Mouse (Mus musculus) neural tube, embryonic 14.5 days (tissue): ENCODE measurements around the gene Rasd2. TPM values are rescaled to one million over a fixed set of nuclear protein-coding genes. Genes with fewer than 3 reads are reported as not detected.

ENCODE experiments used
- ATAC-seq: fragments of 200-750 bp; cut with Nextera tagmentation; 2 replicates; pipeline ENCODE4 v1.8.0; 2017; ENCODE audit warnings: low read depth, mild to moderate bottlenecking, moderate TSS enrichment, moderate library complexity
- H3K27ac ChIP-seq: fragments of 300-500 bp; sonication (generic); 2 replicates; pipeline ENCODE4 v1.5.1; 2014; ENCODE audit warnings: low read depth, mild to moderate bottlenecking, control low read depth, low read length, moderate library complexity, mixed read lengths
- H3K27me3 ChIP-seq: fragments of 300-500 bp; sonication (generic); 2 replicates; pipeline ENCODE4 v1.6.1; 2014; ENCODE audit warnings: low read length; ENCODE audit not compliant: control insufficient read depth, insufficient read depth
- H3K36me3 ChIP-seq: fragments of 300-500 bp; sonication (generic); 2 replicates; pipeline ENCODE4 v1.6.1; 2014; ENCODE audit warnings: low read length, mixed read lengths; ENCODE audit not compliant: control insufficient read depth, insufficient read depth
- H3K4me1 ChIP-seq: fragments of 300-500 bp; sonication (generic); 2 replicates; pipeline ENCODE4 v1.6.1; 2014; ENCODE audit warnings: low read length; ENCODE audit not compliant: control insufficient read depth, insufficient read depth
- H3K4me2 ChIP-seq: fragments of 300-500 bp; sonication (generic); 2 replicates; pipeline ENCODE4 v1.6.1; 2014; ENCODE audit warnings: mild to moderate bottlenecking, low read depth, low read length, control low read depth
- H3K4me3 ChIP-seq: fragments of 300-500 bp; sonication (generic); 2 replicates; pipeline ENCODE4 v1.5.1; 2014; ENCODE audit warnings: low read depth, low read length, control low read depth, mixed read lengths
- H3K9ac ChIP-seq: fragments of 300-500 bp; sonication (generic); replicated peaks from 2 replicates; pipeline ENCODE4 v1.6.1; 2014; ENCODE audit warnings: low read depth, mild to moderate bottlenecking, control low read depth, low read length, mixed read lengths
- H3K9me3 ChIP-seq: fragments of 300-500 bp; sonication (generic); 2 replicates; pipeline ENCODE4 v1.6.1; 2016; ENCODE audit warnings: low read length; ENCODE audit not compliant: control insufficient read depth
- WGBS: fragments of 180-500 bp; shearing (Covaris S2); extraction: QIAGEN DNeasy Blood & Tissue Kit; methylation state at CpG from one replicate; pipeline ENCODE4 v1.1.7; 2014; 5-methylcytosine and 5-hydroxymethylcytosine counted together
- polyA plus RNA-seq: library from polyadenylated mRNA; unstranded; fragments of >200 nt; fragmentation: Nextera tagmentation; extraction: Ambion mirVana; gene quantifications from 2 replicates; pipeline ENCODE4 v1.2.1, GENCODE M21; 2014

Rasd2 gene
- polyA plus RNA-seq, 1 experiment from 2014 or later = 3.1 TPM

- Histone ChIP-seq H3K27ac (no peak overlapping the region), H3K9ac (no peak overlapping the region), H3K4me1 (no peaks in the 10 kb centered on the region), H3K4me2 (no peak overlapping the region), H3K27me3 (no peaks in the 10 kb centered on the region), H3K36me3 (no peaks in the 10 kb centered on the region), H3K9me3 (no peaks in the 10 kb centered on the region), H3K4me3 (no peak overlapping the region)
- no peak for ATAC-seq
- 68% methylated on average over 1 of the region's 1 CpGs for WGBS
These were observed 13.8 kb upstream of the Rasd2 start for GRCm38 (mm10) chr8:75199914-75200313.

DNA sequence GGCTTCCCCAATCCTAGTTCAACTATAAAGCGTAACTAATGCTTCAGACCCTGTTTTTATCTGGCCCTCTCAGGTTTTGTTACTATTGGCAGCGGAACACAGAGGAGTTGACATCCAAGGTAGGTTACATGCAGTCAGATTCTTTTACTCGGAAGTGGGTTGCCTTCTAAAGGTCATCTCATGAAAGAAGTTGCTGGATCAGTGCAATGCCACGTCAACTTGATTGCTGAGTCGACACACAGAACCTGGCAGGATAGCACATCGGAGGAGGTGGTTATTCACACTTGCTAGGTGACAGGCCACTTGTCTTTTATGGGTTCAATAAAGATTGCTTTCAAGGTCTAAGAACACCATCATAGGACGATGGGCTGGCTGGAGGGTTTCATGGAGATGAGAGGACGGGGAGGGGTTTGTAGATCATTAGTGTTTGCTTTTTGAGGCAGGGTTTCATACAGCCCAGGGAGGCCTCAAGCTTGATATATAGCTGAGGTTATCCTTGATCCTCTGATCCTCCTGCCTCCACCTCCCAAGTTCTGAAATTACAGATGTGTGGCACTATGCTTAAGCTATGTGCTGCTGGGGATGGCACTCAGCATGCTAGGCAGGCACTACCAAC lies 11.6 kb upstream of the Rasd2 start:
- Histone ChIP-seq H3K27me3 (no peaks in the 10 kb centered on the region), H3K36me3 (no peaks in the 10 kb centered on the region), H3K4me1 (no peaks in the 10 kb centered on the region), H3K27ac (no peak overlapping the region), H3K9me3 (no peaks in the 10 kb centered on the region), H3K4me2 (no peak overlapping the region), H3K4me3 (no peak overlapping the region), H3K9ac (no peak overlapping the region)
- WGBS = 75% methylated on average over 8 of the region's 8 CpGs
- ATAC-seq = no peak

GRCm38 (mm10) chr8:75202913-75203312 lies 10.8 kb upstream of the Rasd2 start:
- 70% methylated on average over 3 of the region's 3 CpGs for WGBS
- Histone ChIP-seq H3K9me3 (no peaks in the 10 kb centered on the region), H3K36me3 (no peaks in the 10 kb centered on the region), H3K4me2 (no peak overlapping the region), H3K27ac (no peak overlapping the region), H3K4me1 (no peaks in the 10 kb centered on the region), H3K4me3 (no peak overlapping the region), H3K9ac (no peak overlapping the region), H3K27me3 (no peaks in the 10 kb centered on the region)
- ATAC-seq = no peak

DNA sequence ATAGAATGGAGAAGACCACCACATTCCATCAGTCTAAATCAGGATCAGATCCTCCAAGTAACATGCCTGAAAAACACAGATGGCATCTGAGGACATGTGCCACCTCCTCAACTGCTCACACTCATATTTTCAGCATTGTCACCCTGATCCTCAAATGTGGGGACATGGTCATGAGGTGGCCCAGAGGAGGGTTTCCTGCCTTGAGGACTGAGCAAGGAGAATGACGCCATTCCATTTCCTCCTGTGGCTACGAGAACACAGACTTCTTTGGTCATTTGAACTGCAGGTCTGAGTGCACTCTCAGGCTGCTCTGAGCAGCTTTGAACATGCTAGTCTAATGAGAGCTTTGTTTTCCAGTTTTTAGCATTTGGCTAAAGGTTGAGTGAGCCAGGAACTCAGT lies 10.3 kb upstream of the Rasd2 start:
- 82% methylated on average over 2 of the region's 2 CpGs for WGBS
- Histone ChIP-seq H3K27ac (no peak overlapping the region), H3K9me3 (no peaks in the 10 kb centered on the region)

DNA sequence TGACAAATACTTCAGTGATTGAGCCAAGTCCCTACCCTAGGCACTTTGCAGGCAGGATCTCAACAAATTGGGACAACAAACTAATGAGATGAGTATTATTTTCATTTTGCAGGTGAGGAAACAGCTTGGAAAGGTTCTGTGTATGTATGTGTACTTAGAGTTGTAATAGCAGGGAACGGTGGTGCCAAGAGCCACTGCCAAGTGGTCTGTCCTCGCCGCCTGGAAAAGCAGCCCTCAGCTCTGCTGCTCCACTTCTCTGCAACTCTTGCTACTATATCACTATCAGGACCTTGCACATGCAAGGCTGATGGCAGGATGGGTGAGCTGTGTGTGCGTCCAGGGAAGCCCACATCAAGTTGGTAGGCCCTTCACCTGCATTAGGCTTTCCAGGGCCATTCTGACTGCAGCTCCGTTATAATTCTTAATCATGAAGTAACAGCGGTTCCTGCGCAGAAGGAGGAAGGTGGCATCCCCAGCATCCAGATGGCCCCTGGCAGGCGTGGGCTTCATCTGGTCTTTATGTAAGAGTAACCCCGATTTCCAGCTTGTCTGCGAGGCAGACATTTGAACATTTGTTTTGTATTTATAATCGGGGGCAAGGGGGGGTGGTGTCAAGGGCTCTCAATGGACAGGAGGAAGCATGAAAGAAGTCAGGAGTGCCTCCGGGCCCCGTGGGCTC lies 9.4 kb upstream of the Rasd2 start:
- H3K4me2 ChIP-seq = no peak overlapping the region
- no peaks in the 10 kb centered on the region for H3K4me1 ChIP-seq

More for the DNA sequence above, 10.3 kb upstream of the Rasd2 start:
- no peak overlapping the region for H3K9ac ChIP-seq
- no peaks in the 10 kb centered on the region for H3K27me3 ChIP-seq
- no peak overlapping the region for H3K4me2 ChIP-seq
- H3K4me3 ChIP-seq = no peak overlapping the region
- ATAC-seq = no peak
- no peaks in the 10 kb centered on the region for H3K36me3 ChIP-seq
- no peaks in the 10 kb centered on the region for H3K4me1 ChIP-seq

DNA sequence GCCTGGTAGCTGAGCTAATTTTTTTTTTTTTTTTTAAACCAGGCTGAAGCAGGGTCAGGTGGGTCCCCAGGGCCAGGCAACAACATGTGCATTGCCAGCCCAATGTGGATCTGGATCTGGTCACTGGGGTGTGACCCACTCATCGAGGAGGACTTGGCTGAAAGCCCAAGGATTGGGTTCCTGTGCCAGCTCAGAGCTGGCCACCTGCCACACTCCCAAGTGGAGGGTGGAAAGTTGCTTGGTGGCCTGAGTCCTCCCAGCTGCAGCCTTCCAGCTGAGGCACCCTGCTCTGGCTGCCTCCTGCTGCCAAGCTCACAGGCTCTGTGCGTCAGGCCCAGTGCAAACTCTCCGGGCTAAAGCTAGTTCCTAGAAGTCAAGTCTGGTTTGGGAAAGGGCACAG lies 2.3 kb upstream of the Rasd2 start:
- H3K9me3 ChIP-seq = no peaks in the 10 kb centered on the region
- H3K27ac ChIP-seq = no peak overlapping the region
- no peaks in the 10 kb centered on the region for H3K36me3 ChIP-seq
- no peak overlapping the region for H3K4me2 ChIP-seq
- peaks cover 26% of the 10 kb centered on the region for H3K27me3 ChIP-seq
- no peak for ATAC-seq
- WGBS = 61% methylated on average over 3 of the region's 3 CpGs
- H3K4me3 ChIP-seq = no peak overlapping the region
- no peak overlapping the region for H3K9ac ChIP-seq
- peaks cover 6% of the 10 kb centered on the region; the same call in 1 of the 2 replicates for H3K4me1 ChIP-seq

More for the DNA sequence above, 9.4 kb upstream of the Rasd2 start:
- ATAC-seq = no peak
- 91% methylated on average over 13 of the region's 13 CpGs for WGBS
- H3K36me3 ChIP-seq = no peaks in the 10 kb centered on the region
- H3K4me3 ChIP-seq = no peak overlapping the region
- no peak overlapping the region for H3K27ac ChIP-seq
- no peaks in the 10 kb centered on the region for H3K27me3 ChIP-seq
- H3K9me3 ChIP-seq = no peaks in the 10 kb centered on the region
- no peak overlapping the region for H3K9ac ChIP-seq

GRCm38 (mm10) chr8:75212631-75213306 lies 975 bp upstream of the Rasd2 start:
- no peaks in the 10 kb centered on the region for H3K9me3 ChIP-seq
- ATAC-seq = peak; percentile 97
- peaks cover 26% of the 10 kb centered on the region for H3K27me3 ChIP-seq
- H3K4me2 ChIP-seq = peak overlapping the region; percentile 94
- H3K9ac ChIP-seq = peak overlapping the region; percentile 54
- no peaks in the 10 kb centered on the region for H3K36me3 ChIP-seq
- 2% methylated on average over 54 of the region's 63 CpGs for WGBS
- peaks cover 6% of the 10 kb centered on the region; the same call in 1 of the 2 replicates for H3K4me1 ChIP-seq
- no peak overlapping the region for H3K27ac ChIP-seq
- H3K4me3 ChIP-seq = peak overlapping the region; percentile 45

DNA sequence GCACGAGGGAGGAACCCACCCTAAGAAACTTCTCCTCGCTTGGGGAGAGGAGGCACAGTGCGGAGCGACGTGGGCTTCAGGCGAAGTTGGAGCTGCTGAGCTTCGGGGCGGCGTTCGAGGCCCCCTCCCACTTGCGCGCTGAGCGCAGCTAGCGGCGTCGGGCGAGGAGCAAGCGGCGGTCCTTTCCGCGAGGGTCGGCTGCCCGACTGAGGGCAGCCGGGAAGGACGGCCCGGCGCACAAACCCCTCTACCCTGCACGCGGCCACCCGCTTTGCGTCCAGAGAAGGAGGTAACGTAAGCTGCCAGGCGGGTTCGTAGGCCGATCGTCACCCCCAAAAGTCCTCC lies 465 bp upstream of the Rasd2 start:
- Histone ChIP-seq H3K4me3 (peak overlapping the region; percentile 45), H3K9me3 (no peaks in the 10 kb centered on the region), H3K27ac (no peak overlapping the region), H3K27me3 (peaks cover 26% of the 10 kb centered on the region), H3K4me1 (peaks cover 6% of the 10 kb centered on the region; the same call in 1 of the 2 replicates), H3K4me2 (peak overlapping the region; percentile 94), H3K36me3 (no peaks in the 10 kb centered on the region), H3K9ac (peak overlapping the region; percentile 30)
- 0% methylated on average over 36 of the region's 36 CpGs for WGBS
- peak; percentile 65; the same call in 1 of the 2 replicates for ATAC-seq

GRCm38 (mm10) chr8:75215046-75215445 lies 1.3 kb downstream of the Rasd2 start:
- no peak overlapping the region for H3K9ac ChIP-seq
- WGBS = 87% methylated on average over 1 of the region's 1 CpGs
- H3K4me2 ChIP-seq = no peak overlapping the region
- H3K27ac ChIP-seq = no peak overlapping the region
- no peaks in the 10 kb centered on the region for H3K36me3 ChIP-seq
- no peak overlapping the region for H3K4me3 ChIP-seq
- no peaks in the 10 kb centered on the region for H3K9me3 ChIP-seq
- peaks cover 26% of the 10 kb centered on the region for H3K27me3 ChIP-seq
- peaks cover 6% of the 10 kb centered on the region; the same call in 1 of the 2 replicates for H3K4me1 ChIP-seq
- ATAC-seq = no peak
